Mouse (Mus musculus) erythroblast, embryonic 14.5 days (primary cell): ENCODE results near the gene 4933428G20Rik. TPM values are rescaled to one million over a fixed set of nuclear protein-coding genes. Genes with fewer than 3 reads are reported as not detected.

Source experiments
- H3K27me3 ChIP-seq: 2 replicates; pipeline ENCODE4 v1.6.1; 2012; ENCODE audit warnings: inconsistent platforms; ENCODE audit not compliant: control insufficient read depth
- H3K36me3 ChIP-seq: 2 replicates; pipeline ENCODE4 v1.6.1; 2012; ENCODE audit warnings: mild to moderate bottlenecking, inconsistent platforms; ENCODE audit not compliant: control insufficient read depth
- H3K4me1 ChIP-seq: 2 replicates; pipeline ENCODE4 v1.6.1; 2012; ENCODE audit warnings: inconsistent platforms; ENCODE audit not compliant: control insufficient read depth
- H3K4me3 ChIP-seq: replicated peaks from 2 replicates; pipeline ENCODE3; 2012; ENCODE audit warnings: moderate library complexity, mild to moderate bottlenecking, inconsistent platforms
- H3K9me3 ChIP-seq: 2 replicates; pipeline ENCODE4 v1.6.1; 2012; ENCODE audit warnings: low read length, inconsistent platforms, mixed read lengths; ENCODE audit not compliant: control insufficient read depth
- GATA1 ChIP-seq: IDR thresholded peaks from 2 replicates; pipeline ENCODE4 v1.6.1; 2012; ENCODE audit warnings: low read length, inconsistent platforms, mixed read lengths
- TAL1 ChIP-seq: IDR thresholded peaks from 3 replicates; pipeline ENCODE4 v1.6.1; 2012; ENCODE audit warnings: low read length, inconsistent platforms, mixed read lengths
- polyA plus RNA-seq: library from polyadenylated mRNA; stranded (reverse); fragments of >175 nt; gene quantifications from 2 replicates; pipeline ENCODE4 v1.2.3, GENCODE M21; 2012

Gene 4933428G20Rik
- polyA plus RNA-seq, 1 experiment: not detected

DNA sequence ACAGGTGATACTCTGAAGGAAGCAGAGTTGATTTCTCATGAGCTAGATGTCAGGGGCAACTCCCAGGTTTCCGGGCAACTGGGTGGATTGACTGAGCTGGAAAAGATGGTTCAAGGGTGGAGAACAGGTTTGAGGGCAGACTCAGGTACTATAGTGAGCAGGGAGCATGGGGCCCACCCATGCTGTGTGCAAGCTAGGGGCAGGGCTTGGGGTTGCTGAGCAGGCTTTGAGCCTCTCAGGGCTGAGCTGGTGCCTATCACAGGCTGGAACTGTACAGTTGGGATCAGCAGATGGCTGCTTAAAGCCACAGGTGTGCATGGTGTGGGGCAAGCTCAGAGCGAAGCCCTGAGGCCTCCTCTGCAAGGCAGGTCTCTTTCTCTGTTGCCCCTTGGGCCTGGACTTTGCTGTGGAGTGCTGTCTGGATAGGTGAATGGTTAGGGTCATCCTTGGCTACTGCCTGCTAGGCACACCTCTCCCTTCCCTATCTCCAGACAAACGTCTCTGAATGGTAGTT lies 38.8 kb downstream of the 4933428G20Rik start:
- H3K4me3 ChIP-seq: no peak overlapping the region
- no peak for TF ChIP-seq GATA1
- no peak for TF ChIP-seq TAL1
- H3K9me3 ChIP-seq: peaks cover 4% of the 10 kb centered on the region
- H3K27me3 ChIP-seq: no peaks in the 10 kb centered on the region
- H3K4me1 ChIP-seq: peaks cover 32% of the 10 kb centered on the region
- H3K36me3 ChIP-seq: peaks cover 99% of the 10 kb centered on the region

DNA sequence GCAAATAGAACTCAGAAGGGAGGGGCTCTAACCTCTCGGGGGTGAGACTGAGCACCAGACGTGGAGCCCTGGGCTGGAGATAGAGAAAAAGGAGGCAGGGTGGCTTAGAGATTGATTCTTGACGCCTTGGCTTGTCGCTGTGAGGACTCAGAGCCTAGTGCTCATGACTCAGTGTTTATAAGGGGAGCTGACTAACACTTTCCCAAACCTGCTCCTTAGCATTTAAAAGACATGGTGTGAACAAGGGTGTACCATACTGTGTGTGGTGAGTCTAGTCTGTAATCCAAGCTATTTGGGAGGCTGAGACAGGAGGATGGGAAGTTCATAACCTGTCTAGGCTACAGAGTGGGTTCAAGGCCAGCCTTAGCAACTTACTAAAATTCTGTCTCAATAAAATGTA lies 43.0 kb downstream of the 4933428G20Rik start:
- TF ChIP-seq GATA1: no peak
- no peak for TF ChIP-seq TAL1
- H3K36me3 ChIP-seq: peaks cover 99% of the 10 kb centered on the region

DNA sequence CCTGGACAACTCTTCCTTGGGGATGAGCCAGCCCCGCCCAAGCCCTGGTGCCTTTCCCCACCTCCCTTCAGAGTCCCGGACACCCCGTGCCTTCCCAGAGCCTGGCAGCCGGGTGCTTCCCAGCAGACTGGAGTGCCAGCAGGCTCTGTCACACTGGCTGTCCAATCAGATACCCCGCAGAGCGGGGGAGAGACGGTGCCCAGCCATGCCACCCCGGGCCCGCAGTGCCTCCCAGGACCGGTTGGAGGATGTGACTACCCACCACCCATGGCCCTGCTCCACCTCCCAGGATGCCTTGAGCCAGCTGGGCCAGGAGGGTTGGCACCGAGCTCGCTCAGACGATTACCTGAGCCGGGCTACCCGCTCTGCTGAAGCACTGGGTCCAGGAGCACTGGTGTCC lies 48.5 kb downstream of the 4933428G20Rik start:
- H3K27me3 ChIP-seq: no peaks in the 10 kb centered on the region
- no peak overlapping the region for H3K4me3 ChIP-seq
- H3K9me3 ChIP-seq: no peaks in the 10 kb centered on the region
- TF ChIP-seq TAL1 (no peak), GATA1 (no peak)
- peaks cover 79% of the 10 kb centered on the region for H3K4me1 ChIP-seq
- H3K36me3 ChIP-seq: peaks cover 100% of the 10 kb centered on the region

More for the DNA sequence above, 43.0 kb downstream of the 4933428G20Rik start:
- Histone ChIP-seq H3K4me1 (peaks cover 50% of the 10 kb centered on the region), H3K9me3 (peaks cover 4% of the 10 kb centered on the region), H3K4me3 (no peak overlapping the region), H3K27me3 (no peaks in the 10 kb centered on the region)

DNA sequence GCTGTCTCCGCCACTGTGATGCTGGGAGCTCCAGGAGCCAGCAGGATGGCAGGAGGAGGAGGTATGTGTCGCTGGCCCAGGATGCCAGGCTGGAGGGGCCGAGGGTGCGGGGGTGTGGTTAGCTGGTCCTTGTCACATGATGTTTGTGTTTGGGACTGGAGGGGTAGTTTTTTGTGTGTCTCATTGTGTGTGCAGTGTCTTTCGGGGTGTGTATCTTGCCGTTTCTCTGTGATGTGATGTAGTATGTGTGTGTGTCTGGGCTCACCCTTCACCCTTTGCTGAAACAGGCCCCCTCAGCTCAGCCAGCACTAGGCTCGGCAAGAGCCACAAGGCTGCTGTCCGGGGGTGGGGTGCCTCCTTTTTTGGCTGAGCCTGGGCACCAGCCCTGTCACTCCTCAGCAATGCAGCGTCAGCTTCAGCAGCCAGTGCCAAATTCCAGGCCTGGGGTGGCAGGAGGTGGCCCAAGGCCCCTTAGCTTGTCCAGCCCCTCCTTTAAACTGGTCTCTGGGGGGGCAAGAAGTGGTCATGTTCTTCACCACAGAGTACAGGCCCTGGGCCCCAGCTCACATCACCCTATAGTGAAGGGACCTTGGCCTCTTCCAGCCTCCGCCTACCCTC lies 49.7 kb downstream of the 4933428G20Rik start:
- no peaks in the 10 kb centered on the region for H3K27me3 ChIP-seq
- peaks cover 88% of the 10 kb centered on the region for H3K4me1 ChIP-seq
- no peaks in the 10 kb centered on the region for H3K9me3 ChIP-seq
- H3K4me3 ChIP-seq: peak overlapping the region; percentile 59
- peaks cover 100% of the 10 kb centered on the region for H3K36me3 ChIP-seq
- TF ChIP-seq GATA1 (no peak), TAL1 (no peak)

DNA sequence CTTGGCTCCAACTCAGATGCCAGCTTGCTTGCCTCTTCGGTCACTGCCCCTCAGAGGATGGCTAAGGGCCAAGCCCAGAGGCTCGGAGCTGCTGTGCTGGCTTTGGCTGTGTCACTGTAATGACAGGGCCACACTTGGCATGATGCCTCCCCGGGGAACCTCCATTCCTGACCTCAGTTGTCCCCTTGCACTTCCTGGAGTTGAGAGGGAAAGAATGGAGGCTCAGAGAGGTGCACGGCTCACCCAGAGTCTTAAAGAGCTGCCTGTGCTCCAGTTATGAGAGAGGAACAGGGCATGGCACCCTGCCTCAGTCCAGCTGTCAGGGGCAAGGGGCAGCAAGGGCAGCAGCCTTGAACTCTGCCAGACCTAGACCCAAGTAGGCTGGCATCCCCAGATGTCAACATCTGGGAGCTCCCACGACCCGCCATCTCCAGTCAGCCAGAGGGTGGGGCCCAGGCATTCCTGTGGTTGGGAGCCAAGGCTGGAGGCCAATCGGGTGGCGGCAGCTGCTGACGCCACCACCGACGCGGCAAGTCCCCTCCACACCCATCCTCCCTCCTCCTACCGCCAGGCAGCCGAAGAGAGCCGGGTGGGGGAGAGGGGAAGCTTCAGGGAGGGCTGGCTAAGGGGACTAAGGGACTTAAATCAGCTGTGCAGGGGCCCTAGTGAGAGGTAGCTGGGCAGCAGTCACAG lies 50.4 kb downstream of the 4933428G20Rik start:
- no peaks in the 10 kb centered on the region for H3K9me3 ChIP-seq
- peak overlapping the region; percentile 59 for H3K4me3 ChIP-seq
- H3K36me3 ChIP-seq: peaks cover 100% of the 10 kb centered on the region
- H3K4me1 ChIP-seq: peaks cover 94% of the 10 kb centered on the region
- no peaks in the 10 kb centered on the region for H3K27me3 ChIP-seq
- TF ChIP-seq GATA1 (no peak), TAL1 (no peak)

DNA sequence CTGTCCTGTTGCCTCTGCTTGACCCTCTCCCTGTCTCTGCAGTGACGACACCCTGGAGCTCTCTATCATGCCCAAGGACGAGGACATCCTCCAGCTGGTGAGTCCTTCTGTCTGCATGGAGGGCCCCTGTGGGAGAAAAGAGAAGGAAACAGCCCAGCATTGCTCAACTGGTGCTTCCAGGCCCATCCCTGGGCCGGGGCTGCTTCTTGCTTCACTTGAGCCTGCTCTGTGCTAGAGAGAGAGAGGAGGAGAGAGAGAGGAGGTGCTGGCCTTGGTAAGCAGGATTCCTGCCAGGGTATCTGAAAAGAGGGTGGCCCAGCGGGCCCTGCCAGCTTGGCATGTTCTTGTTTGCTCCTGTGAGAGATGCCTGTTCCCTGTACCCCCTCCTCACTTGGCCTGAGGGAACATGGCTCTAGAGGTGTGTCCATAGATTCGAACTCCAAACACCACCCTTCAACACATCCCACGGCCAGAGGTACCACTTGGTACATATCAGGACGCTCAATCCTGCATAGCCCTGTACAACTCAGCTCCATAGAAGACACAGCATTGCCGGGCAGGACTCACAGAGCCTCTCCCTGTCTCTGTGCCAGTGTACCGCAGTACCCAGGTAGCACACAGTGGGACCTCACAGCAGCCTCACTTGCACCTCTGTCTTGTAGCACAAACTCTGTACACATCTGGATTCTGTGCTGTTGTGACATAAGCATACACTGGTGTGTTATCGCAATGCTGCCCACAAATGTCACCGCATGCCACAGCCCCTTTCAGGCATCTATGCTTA lies 51.3 kb downstream of the 4933428G20Rik start:
- peaks cover 100% of the 10 kb centered on the region for H3K36me3 ChIP-seq
- no peaks in the 10 kb centered on the region for H3K9me3 ChIP-seq
- TF ChIP-seq TAL1: no peak
- no peak for TF ChIP-seq GATA1
- peak overlapping the region; percentile 12 for H3K4me3 ChIP-seq
- peaks cover 99% of the 10 kb centered on the region for H3K4me1 ChIP-seq
- H3K27me3 ChIP-seq: no peaks in the 10 kb centered on the region

DNA sequence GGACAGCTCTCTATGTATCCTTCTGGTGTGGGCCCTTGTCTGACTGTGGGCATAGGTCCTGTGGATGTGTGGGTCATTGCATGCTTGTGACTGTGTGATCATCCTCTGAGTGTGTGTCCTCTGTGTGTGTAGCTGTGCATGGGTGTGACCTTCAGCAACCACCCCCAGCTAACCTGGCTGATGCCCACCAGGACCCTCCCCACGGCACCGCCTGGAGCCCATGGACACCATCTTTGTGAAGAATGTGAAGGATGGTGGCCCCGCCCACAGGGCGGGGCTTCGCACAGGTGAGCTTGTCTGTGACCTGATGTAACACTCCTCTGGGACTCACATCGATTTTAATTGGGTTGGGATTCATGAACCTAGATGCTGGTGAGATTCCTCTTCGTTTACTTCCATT lies 52.2 kb downstream of the 4933428G20Rik start:
- no peaks in the 10 kb centered on the region for H3K9me3 ChIP-seq
- peak overlapping the region; percentile 86 for H3K4me3 ChIP-seq
- H3K36me3 ChIP-seq: peaks cover 100% of the 10 kb centered on the region
- no peak for TF ChIP-seq GATA1
- no peak for TF ChIP-seq TAL1
- H3K27me3 ChIP-seq: no peaks in the 10 kb centered on the region
- H3K4me1 ChIP-seq: peaks cover 99% of the 10 kb centered on the region

DNA sequence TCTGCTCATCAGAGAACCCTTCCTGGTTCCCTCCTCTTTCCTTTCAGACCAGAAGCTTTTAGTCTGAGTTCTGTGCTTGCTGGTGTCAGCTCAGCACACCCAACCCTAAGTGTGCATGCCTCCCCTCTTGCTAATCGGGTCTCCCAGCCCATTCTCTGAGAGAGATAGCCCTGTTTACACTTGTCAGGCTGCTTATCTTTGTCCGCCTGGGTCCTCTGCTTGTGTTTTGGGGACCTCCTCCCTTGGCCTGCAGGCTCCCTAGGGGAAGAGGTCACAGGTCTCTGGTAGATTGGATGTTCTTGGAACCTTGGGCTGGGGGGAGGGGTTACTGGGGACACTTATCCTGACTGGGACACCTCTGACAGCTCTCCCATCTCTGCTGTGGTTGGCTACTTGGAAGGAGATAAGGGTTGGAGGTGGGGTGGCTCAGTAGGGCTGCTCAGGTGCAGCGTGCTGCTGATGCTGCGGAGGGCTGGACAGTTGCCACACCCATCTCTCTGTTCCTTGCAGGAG lies 54.1 kb downstream of the 4933428G20Rik start:
- Histone ChIP-seq H3K4me1 (peaks cover 100% of the 10 kb centered on the region), H3K36me3 (peaks cover 98% of the 10 kb centered on the region)

DNA sequence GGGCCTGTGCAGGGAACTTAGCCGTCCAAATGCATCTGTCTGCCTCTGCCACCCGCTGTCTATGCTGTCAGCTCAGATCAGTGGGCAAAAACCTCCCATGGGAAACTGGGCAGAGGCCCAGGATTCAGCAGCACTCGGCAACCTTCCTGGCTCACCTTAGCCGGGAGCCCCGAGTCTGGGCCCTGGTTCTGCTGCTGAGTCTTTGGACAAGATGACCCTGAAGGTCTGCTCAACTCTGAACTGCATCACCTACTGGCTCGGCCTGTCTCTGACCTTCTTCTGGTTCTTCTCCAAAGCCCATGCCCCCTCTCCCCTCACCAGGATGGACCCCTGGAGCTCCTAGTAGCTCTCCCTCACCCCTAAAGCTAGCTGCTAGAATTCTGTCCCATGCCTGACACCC lies 54.5 kb downstream of the 4933428G20Rik start:
- Histone ChIP-seq H3K4me1 (peaks cover 100% of the 10 kb centered on the region), H3K36me3 (peaks cover 97% of the 10 kb centered on the region), H3K4me3 (peak overlapping the region; percentile 86), H3K27me3 (no peaks in the 10 kb centered on the region), H3K9me3 (no peaks in the 10 kb centered on the region)
- TF ChIP-seq TAL1 (no peak), GATA1 (no peak)

More for the DNA sequence above, 54.1 kb downstream of the 4933428G20Rik start:
- H3K4me3 ChIP-seq: peak overlapping the region; percentile 86
- no peaks in the 10 kb centered on the region for H3K9me3 ChIP-seq
- H3K27me3 ChIP-seq: no peaks in the 10 kb centered on the region
- peak; percentile 83 for TF ChIP-seq TAL1
- TF ChIP-seq GATA1: peak; percentile 92
